ENCODE assay signal across 9 mouse cellular contexts in the genomic region with DNA sequence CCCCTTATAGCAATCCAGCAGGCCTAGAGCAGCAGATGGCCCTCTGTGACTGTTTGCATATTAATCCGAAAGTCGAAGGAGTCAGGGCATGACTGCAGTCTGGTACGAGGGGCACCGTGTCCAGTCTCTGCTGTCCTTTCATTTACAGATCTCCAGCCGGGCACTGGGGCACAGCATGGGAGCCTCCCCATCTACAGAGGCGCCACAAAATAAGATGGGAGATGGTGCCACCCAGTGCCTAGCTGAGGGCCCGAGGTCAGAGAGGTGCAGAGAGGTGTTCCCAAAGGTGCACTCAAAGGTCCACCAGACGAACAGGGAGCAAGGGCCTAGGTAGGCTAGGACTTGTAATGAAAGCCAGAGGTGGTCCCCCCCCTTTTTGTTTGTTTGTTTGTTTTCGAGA. TPM values are rescaled to one million over a fixed set of nuclear protein-coding genes. Genes with fewer than 3 reads are reported as not detected.
DNase-seq lines count a peak whose midpoint lies in the region; ATAC-seq and TF ChIP-seq lines count a peak whose summit lies in the region.
"Had no signal": no experiment of that assay in that cellular context is flagged by ENCODE, and none has a peak within 500 bp of the region (broad histone marks: within the 10 kb centered on the region; RNA-seq: fewer than 3 reads in every experiment).

No protein-coding gene starts in this region.

- H3K27ac ChIP-seq in kidney, embryonic 16.5 days (ENCODE audit: low read length): peak overlapping the region; percentile 66
- H3K27ac ChIP-seq in thymus, adult 2 months (ENCODE audit: control insufficient read depth, insufficient read depth, low read length): peak overlapping the region; percentile 68
- peak overlapping the region; percentile 75 for H3K27ac ChIP-seq in hindbrain, postnatal 0 days

- H3K4me1 ChIP-seq in kidney, embryonic 16.5 days (ENCODE audit: insufficient read depth, low read length): peaks cover 77% of the 10 kb centered on the region
- H3K4me1 ChIP-seq in thymus, adult 2 months (replicated peaks; ENCODE audit: control insufficient read depth, insufficient read depth, low read length): peaks cover 62% of the 10 kb centered on the region
- H3K4me1 ChIP-seq in hindbrain, postnatal 0 days (ENCODE audit: insufficient read depth, low read length): peaks cover 33% of the 10 kb centered on the region

- DNase-seq in kidney, adult 18-20 months: no peak
- DNase-seq in thymus, adult 2 months: peak; percentile 38
- DNase-seq in thymus, postnatal 10 days (ENCODE audit: low spot score in 2 of 2): no peak
- no peak for DNase-seq in hindbrain, postnatal 0 days (ENCODE audit: low spot score)
- DNase-seq in thymus, postnatal 25 days: peak; percentile 39
- DNase-seq in right cerebral cortex, postnatal 10 days (ENCODE audit: low spot score in 2 of 2): no peak
- no peak for DNase-seq in adrenal gland, postnatal 36 days

- 78% methylated on average over 9 of the region's 9 CpGs for WGBS in kidney, embryonic 16.5 days
- 48% methylated on average over 9 of the region's 9 CpGs for WGBS in thymus, adult 2 months
- WGBS in hindbrain, postnatal 0 days: 62% methylated on average over 9 of the region's 9 CpGs

- no peak overlapping the region for H3K4me2 ChIP-seq in kidney, embryonic 16.5 days (replicated peaks; ENCODE audit: low read depth, low read length)
- no peak overlapping the region for H3K4me2 ChIP-seq in hindbrain, postnatal 0 days (ENCODE audit: low read depth, low read length)

- no peaks in the 10 kb centered on the region for H3K9me3 ChIP-seq in kidney, embryonic 16.5 days (ENCODE audit: low read length)
- H3K9me3 ChIP-seq in hindbrain, postnatal 0 days (ENCODE audit: low read length): no peaks in the 10 kb centered on the region
- H3K9me3 ChIP-seq: limb, embryonic 13.5 days had no signal

- H3K9ac ChIP-seq in kidney, embryonic 16.5 days (replicated peaks; ENCODE audit: low read length): peak overlapping the region; percentile 29
- 0 out of 2 replicates have a peak overlapping the region, but pooled peaks have one; percentile 14 for H3K9ac ChIP-seq in hindbrain, postnatal 0 days (replicated peaks; ENCODE audit: low read length)

- no peak for ATAC-seq in kidney, embryonic 16.5 days (ENCODE audit: low FRiP score, low TSS enrichment)
- ATAC-seq in hindbrain, postnatal 0 days: no peak

- TF ChIP-seq CTCF in thymus, adult 2 months (IDR thresholded peaks at IDR 0.05; ENCODE audit: borderline replicate concordance, control insufficient read depth, extremely low read depth, insufficient read depth, low read length, poor library complexity): no peak
- TF ChIP-seq CTCF in hindbrain, postnatal 0 days (IDR thresholded peaks at IDR 0.05; ENCODE audit: low read depth): no peak

- no peak overlapping the region for H3K4me3 ChIP-seq in kidney, embryonic 16.5 days (ENCODE audit: low read length)
- H3K4me3 ChIP-seq in thymus, adult 2 months (ENCODE audit: control insufficient read depth, insufficient read depth, low read length): peak overlapping the region; percentile 17; the same call in 1 of the 2 replicates
- H3K4me3 ChIP-seq in hindbrain, postnatal 0 days (ENCODE audit: low read length): no peak overlapping the region
- H3K4me3 ChIP-seq: limb, embryonic 13.5 days had no signal

- TF ChIP-seq POLR2A in thymus, adult 2 months (IDR thresholded peaks at IDR 0.05; ENCODE audit: control insufficient read depth, extremely low read depth, insufficient read depth, low read length, poor library complexity): no peak

- H3K27me3 ChIP-seq in kidney, embryonic 16.5 days (ENCODE audit: insufficient read depth, low read length): no peaks in the 10 kb centered on the region
- H3K27me3 ChIP-seq in thymus, adult 2 months (ENCODE audit: control insufficient read depth, insufficient read depth, low read length): no peaks in the 10 kb centered on the region
- no peaks in the 10 kb centered on the region for H3K27me3 ChIP-seq in hindbrain, postnatal 0 days (ENCODE audit: insufficient read depth, low read length)
- H3K27me3 ChIP-seq: limb, embryonic 13.5 days had no signal

- no peaks in the 10 kb centered on the region for H3K36me3 ChIP-seq in kidney, embryonic 16.5 days (ENCODE audit: insufficient read depth, low read length)
- H3K36me3 ChIP-seq in thymus, adult 2 months (ENCODE audit: control insufficient read depth, insufficient read depth, low read length): no peaks in the 10 kb centered on the region
- H3K36me3 ChIP-seq in hindbrain, postnatal 0 days (ENCODE audit: insufficient read depth, low read length): no peaks in the 10 kb centered on the region
- H3K36me3 ChIP-seq: limb, embryonic 13.5 days had no signal

RNA-seq across cellular contexts. Expression of gene Gpr146, which starts 5.7 kb away (rescaled TPM):
- polyA plus RNA-seq in kidney, embryonic 16.5 days (2015; fragmentation: Nextera tagmentation; extraction: Ambion mirVana): 6.6 and 6.7 TPM in 2 replicates
- polyA plus RNA-seq in thymus, adult 2 months (2012; rRNA removed): 33.9 and 40.1 TPM in 2 replicates
- total RNA-seq in hindbrain, postnatal 0 days (2014; rRNA removed): 8.1 and 10.1 TPM in 2 replicates
- 3.7 and 4.4 TPM in 2 replicates for polyA plus RNA-seq in hindbrain, postnatal 0 days (2015; fragmentation: Nextera tagmentation; extraction: Ambion mirVana)
- 10 to 100 TPM; 15.2 to 17.9 TPM for total RNA-seq in adrenal gland, postnatal 36 days (2021)

RNA-seq across cellular contexts. Expression of gene C130050O18Rik, which starts 21.8 kb away (rescaled TPM):
- 0.60 and 0.92 TPM in 2 replicates for polyA plus RNA-seq in kidney, embryonic 16.5 days (2015; fragmentation: Nextera tagmentation; extraction: Ambion mirVana)
- polyA plus RNA-seq in thymus, adult 2 months (2012; rRNA removed): 1.5 and 2.1 TPM in 2 replicates
- total RNA-seq in hindbrain, postnatal 0 days (2014; rRNA removed): 1.1 TPM in 1 of 2 replicates, not detected in the other
- polyA plus RNA-seq in hindbrain, postnatal 0 days (2015; fragmentation: Nextera tagmentation; extraction: Ambion mirVana): 0.34 TPM in 1 of 2 replicates, not detected in the other
- under 1 TPM; 0.49 to 0.79 TPM for total RNA-seq in adrenal gland, postnatal 36 days (2021)

RNA-seq across cellular contexts. Expression of gene Cyp2w1, which starts 30.8 kb away (rescaled TPM):
- not detected in 2 replicates for polyA plus RNA-seq in kidney, embryonic 16.5 days (2015; fragmentation: Nextera tagmentation; extraction: Ambion mirVana)
- 0.20 and 1.2 TPM in 2 replicates for polyA plus RNA-seq in thymus, adult 2 months (2012; rRNA removed)
- total RNA-seq in hindbrain, postnatal 0 days (2014; rRNA removed): not detected in 2 replicates
- not detected in 2 replicates for polyA plus RNA-seq in hindbrain, postnatal 0 days (2015; fragmentation: Nextera tagmentation; extraction: Ambion mirVana)
- total RNA-seq in adrenal gland, postnatal 36 days (2021): not detected

RNA-seq across cellular contexts. Expression of gene Cox19, which starts 32.0 kb away (rescaled TPM):
- polyA plus RNA-seq in kidney, embryonic 16.5 days (2015; fragmentation: Nextera tagmentation; extraction: Ambion mirVana): 99.3 and 104 TPM in 2 replicates
- polyA plus RNA-seq in thymus, adult 2 months (2012; rRNA removed): 84.7 and 99.2 TPM in 2 replicates
- total RNA-seq in hindbrain, postnatal 0 days (2014; rRNA removed): 93.7 and 106 TPM in 2 replicates
- polyA plus RNA-seq in hindbrain, postnatal 0 days (2015; fragmentation: Nextera tagmentation; extraction: Ambion mirVana): 86.3 and 91.0 TPM in 2 replicates
- total RNA-seq in adrenal gland, postnatal 36 days (2021): 10 to 100 TPM; 71.0 to 87.5 TPM

RNA-seq across cellular contexts. Expression of gene Gper1, which starts 39.7 kb away (rescaled TPM):
- polyA plus RNA-seq in kidney, embryonic 16.5 days (2015; fragmentation: Nextera tagmentation; extraction: Ambion mirVana): 6.8 and 8.0 TPM in 2 replicates
- 1.5 and 2.1 TPM in 2 replicates for polyA plus RNA-seq in thymus, adult 2 months (2012; rRNA removed)
- total RNA-seq in hindbrain, postnatal 0 days (2014; rRNA removed): 5.8 and 9.6 TPM in 2 replicates
- polyA plus RNA-seq in hindbrain, postnatal 0 days (2015; fragmentation: Nextera tagmentation; extraction: Ambion mirVana): 5.6 and 6.2 TPM in 2 replicates
- total RNA-seq in adrenal gland, postnatal 36 days (2021): 1 to 10 TPM; 2.8 to 4.7 TPM

Comparison
In these comparisons a context has a peak if more than half of its experiments do, and no peak if none do; other contexts are left out.
1. DNase-seq: peak in thymus, adult 2 months (single experiment) and thymus, postnatal 25 days (single experiment); none in kidney, adult 18-20 months (single experiment), thymus, postnatal 10 days (0 of 2), hindbrain, postnatal 0 days (single experiment), right cerebral cortex, postnatal 10 days (0 of 2) and adrenal gland, postnatal 36 days (0 of 2).
2. Peak in every context shown above with its lines, with median percentiles within 50 percentile points of each other: H3K27ac ChIP-seq.